Mouse (Mus musculus) megakaryocyte-erythroid progenitor cell, adult 5-6 weeks (primary cell): Measurements from ENCODE around the gene Crlf3. TPM values are rescaled to one million over a fixed set of nuclear protein-coding genes. Genes with fewer than 3 reads are reported as not detected.
A peak's percentile ranks its signal among the peaks of the same experiment; 100 is the strongest.

ENCODE experiments used
- ATAC-seq: replicated peaks from 2 replicates; pipeline ENCODE4 v1.8.0; 2016; ENCODE audit warnings: mild to moderate bottlenecking, inconsistent platforms; ENCODE audit not compliant: severe bottlenecking, poor library complexity, low FRiP score, low TSS enrichment
- total RNA-seq, 2 experiments: library from RNA; stranded (forward) in 1 of 2; stranded (reverse) in 1 of 2; fragments of 200-1000, 215-1000 nt in 1 of 2; fragments of >200 nt in 1 of 2; fragmentation: Nextera tagmentation in 1 of 2; gene quantifications; 2 replicates each; pipeline ENCODE4 v1.2.3; 2014 to 2017

Gene Crlf3
- total RNA-seq (2014; fragmentation: Nextera tagmentation) (28.4 and 42.0 TPM in 2 replicates), total RNA-seq (2017) (46.9 and 50.6 TPM in 2 replicates)

- ATAC-seq = peak; percentile 92
Observed at GRCm38 (mm10) chr11:80080826-80081728, at the start of gene Crlf3. Crlf3 (minus strand) TSS chr11:80080991.

GRCm38 (mm10) chr11:80116411-80116810 is 35.6 kb upstream of the Crlf3 start:
- no peak for ATAC-seq

- no peak for ATAC-seq
Observed at GRCm38 (mm10) chr11:80104407-80104806, 23.6 kb upstream of the Crlf3 start.

GRCm38 (mm10) chr11:80101298-80101697 is 20.5 kb upstream of the Crlf3 start:
- no peak for ATAC-seq

DNA sequence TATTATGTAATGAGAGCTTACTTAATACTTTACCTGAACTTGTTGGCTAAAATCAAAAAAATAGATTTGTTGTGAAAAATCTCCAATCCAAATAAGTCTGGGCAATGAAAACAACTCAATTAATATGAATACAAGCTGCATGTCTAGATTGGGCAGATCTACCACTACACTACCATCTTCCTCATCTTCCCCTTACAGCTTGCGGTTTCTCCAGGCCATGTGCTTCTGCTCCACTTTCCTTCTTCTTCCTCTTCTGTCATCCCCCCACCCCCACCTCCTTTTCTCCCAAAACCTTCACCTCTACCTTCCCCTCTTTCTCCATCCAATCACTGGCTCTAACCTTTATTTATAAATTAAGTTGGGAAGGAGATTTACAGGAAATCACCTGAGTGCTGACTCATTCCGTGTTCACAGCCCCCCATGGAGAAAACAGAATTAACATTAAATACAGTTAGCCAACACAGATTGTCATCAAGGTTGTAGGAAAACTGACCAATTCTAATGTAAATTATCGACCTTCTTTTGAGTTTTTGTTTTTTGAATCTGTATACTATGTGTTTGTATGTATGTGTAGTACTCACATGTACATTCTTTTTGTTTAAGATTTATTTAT is 17.8 kb upstream of the Crlf3 start:
- ATAC-seq = no peak

- ATAC-seq = no peak
Observed at GRCm38 (mm10) chr11:80090555-80091164, 9.9 kb upstream of the Crlf3 start.

GRCm38 (mm10) chr11:80089817-80090214 is 9.0 kb upstream of the Crlf3 start:
- ATAC-seq = no peak

GRCm38 (mm10) chr11:80088917-80089816 is 8.4 kb upstream of the Crlf3 start, which contains the start of gene Atad5:
Atad5 (plus strand) TSS chr11:80089400.
- ATAC-seq = peak; percentile 67

- peak; percentile 72 for ATAC-seq
Observed at GRCm38 (mm10) chr11:80086844-80087243, 6.1 kb upstream of the Crlf3 start.

- ATAC-seq = no peak
Observed at GRCm38 (mm10) chr11:80085356-80086055, 4.7 kb upstream of the Crlf3 start.

GRCm38 (mm10) chr11:80081786-80082319 is 1.1 kb upstream of the Crlf3 start:
- no peak for ATAC-seq

DNA sequence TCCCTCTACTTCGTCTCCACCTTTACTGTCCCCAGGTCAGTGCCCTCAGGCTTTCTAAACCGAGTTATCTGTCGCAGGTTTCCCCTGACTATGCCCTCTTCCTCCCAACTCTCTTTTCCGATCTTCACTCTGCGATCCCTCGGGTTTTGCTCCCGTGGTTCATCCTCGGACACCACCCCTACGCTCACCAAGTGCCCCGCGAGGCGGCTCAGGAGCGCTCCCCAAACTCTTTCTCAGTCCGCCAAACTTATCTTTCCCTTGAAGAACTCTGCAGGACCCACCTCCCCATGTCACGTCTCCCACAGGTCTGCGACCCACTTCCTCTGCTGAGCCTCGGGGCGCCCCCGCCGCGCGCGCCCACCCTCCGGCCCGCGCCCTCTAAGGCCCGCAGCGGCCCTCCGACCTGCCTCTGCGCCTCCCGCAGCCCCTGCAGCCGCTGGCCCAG is 388 bp downstream of the Crlf3 start:
- no peak for ATAC-seq

DNA sequence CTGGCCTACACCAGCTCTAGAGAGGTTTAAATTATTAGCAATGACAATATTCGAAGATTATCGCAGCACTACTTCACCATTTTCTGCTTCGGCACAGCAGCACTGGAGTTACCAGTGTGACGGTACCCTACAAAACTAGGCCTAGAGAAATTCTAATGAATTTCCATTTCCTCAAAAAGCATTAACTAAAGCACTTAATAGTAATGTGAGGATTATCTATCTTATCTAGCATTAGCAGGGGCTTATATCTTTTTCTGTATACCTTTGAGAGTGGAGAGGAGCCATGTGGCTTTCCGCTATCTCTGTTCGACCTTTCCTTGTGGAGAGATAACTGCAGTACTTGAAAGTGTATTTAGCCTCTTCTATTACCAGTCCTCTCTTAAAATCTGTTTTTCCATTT is 1.0 kb downstream of the Crlf3 start:
- ATAC-seq = peak; percentile 18; the same call in 1 of the 2 replicates

GRCm38 (mm10) chr11:80078831-80079230 is 2.0 kb downstream of the Crlf3 start:
- ATAC-seq = no peak

DNA sequence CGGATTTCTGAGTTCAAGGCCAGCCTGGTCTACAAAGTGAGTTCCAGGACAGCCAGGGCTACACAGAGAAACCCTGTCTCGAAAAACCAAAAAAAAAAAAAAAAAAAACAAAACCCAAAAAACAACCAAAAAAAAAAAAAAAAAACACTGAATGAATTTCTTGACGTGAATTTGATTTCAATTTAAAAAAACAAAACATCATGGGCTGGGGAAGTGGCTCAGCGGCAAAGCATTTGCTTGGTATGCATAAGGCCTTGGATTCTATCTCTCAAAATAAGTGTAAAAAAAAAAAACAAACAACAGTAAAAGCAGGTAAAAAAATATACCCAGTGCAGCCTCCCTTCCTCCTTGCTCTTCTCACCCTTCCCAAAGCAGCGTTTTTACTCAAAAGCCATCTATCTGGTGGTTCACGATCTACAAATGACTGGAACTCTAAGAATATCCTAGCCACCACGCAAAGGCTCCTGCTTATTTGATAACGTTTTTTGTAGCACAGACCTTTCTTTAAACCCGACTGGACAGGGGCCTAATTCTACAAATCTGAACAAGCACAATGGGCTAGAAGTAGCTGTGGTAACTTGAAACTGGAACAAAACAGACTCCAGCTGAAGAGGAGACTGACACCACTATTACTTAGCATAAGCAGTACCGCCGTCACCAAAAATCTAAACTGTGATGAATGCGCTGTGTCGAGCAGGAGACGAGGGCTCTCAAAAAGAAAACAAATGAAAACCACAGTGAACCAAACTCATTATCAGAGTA is 2.8 kb downstream of the Crlf3 start:
- no peak for ATAC-seq

DNA sequence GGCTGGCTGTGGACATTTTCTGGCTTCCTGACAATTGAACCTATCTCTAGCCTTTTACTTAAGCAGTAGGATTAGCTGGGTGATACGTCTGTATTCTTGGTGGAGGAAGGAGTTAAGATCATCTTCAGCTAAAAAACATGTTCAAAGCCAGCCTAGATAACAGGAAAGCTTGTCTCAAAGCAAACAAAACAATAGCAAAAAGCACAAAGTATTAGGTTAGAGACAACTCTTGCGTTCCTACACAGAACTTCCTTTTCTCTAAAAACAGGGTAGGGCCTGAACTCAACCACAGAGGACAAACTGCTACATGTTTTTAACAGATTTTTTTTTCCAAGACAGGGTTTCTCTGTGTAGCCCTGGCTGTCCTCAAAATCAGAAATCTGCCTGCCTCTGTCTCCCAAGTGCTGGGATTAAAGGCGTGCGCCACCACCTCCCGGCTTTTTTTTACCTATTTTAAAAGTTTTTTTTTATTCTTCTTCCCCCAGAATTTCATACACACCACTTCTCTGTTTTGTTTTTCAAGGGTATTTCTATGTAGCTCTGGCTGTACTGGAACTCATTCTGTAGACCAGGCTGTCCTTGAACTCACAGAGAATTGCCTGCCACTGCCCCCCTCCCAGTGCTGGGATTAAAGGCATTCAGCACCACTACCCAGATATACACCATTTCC is 5.0 kb downstream of the Crlf3 start:
- no peak for ATAC-seq

DNA sequence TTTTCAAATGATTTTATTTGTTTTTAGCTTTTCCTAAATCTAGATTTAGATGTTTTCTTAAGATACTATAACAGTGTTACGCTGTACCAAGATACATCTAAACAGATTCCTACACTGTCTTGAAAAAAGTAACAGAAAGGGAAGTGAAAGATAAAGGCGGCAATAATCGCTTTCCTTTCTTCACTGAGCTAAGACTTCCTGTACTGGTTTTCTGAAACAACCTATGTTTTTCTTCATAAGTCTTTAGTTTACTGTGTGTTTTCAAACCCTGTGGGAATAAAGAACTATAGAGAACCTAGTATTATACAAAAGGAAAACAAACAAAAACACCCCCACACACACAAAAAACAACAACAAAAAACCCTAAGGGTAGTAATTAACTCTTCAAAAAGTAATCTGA is 8.4 kb downstream of the Crlf3 start:
- no peak for ATAC-seq
